Mouse (Mus musculus): ENCODE measurements around the gene Mink1.

The Mink1 gene

GRCm38 (mm10) chr11:70594253-70594989, 31.7 kb downstream of the Mink1 start:
- DNase-seq (ENCODE audit: low spot score in 2 of 2), result no peak

GRCm38 (mm10) chr11:70595638-70596037, 33.0 kb downstream of the Mink1 start:
- no peak for DNase-seq (ENCODE audit: low spot score in 2 of 2)

- DNase-seq (ENCODE audit: low spot score in 2 of 2), result no peak
Measured at GRCm38 (mm10) chr11:70596094-70596493, 33.4 kb downstream of the Mink1 start.

GRCm38 (mm10) chr11:70597301-70597700, 34.6 kb downstream of the Mink1 start:
- no peak for DNase-seq (ENCODE audit: low spot score in 2 of 2)

- no peak for DNase-seq (ENCODE audit: low spot score in 2 of 2)
Measured at GRCm38 (mm10) chr11:70598451-70598953, 35.8 kb downstream of the Mink1 start.

GRCm38 (mm10) chr11:70605024-70605566, 42.4 kb downstream of the Mink1 start:
- peak; percentile 50 to 66 for DNase-seq (ENCODE audit: low spot score in 2 of 2)

GRCm38 (mm10) chr11:70606717-70607116, 44.0 kb downstream of the Mink1 start:
- no peak for DNase-seq (ENCODE audit: low spot score in 2 of 2)

GRCm38 (mm10) chr11:70607611-70608010, 44.9 kb downstream of the Mink1 start:
- DNase-seq (ENCODE audit: low spot score in 2 of 2), result no peak

- DNase-seq (ENCODE audit: low spot score in 2 of 2), result peak in 1 of 2 experiments; percentile 31
Measured at GRCm38 (mm10) chr11:70608381-70609066, 45.8 kb downstream of the Mink1 start.

GRCm38 (mm10) chr11:70610752-70611151, 48.1 kb downstream of the Mink1 start:
- no peak for DNase-seq (ENCODE audit: low spot score in 2 of 2)

- DNase-seq (ENCODE audit: low spot score in 2 of 2), result no peak
Measured at GRCm38 (mm10) chr11:70612505-70612904, 49.8 kb downstream of the Mink1 start.

- DNase-seq (ENCODE audit: low spot score in 2 of 2), result peak; percentile 47 to 52
Measured at GRCm38 (mm10) chr11:70615074-70615473, 52.4 kb downstream of the Mink1 start.

GRCm38 (mm10) chr11:70615516-70616093, 52.9 kb downstream of the Mink1 start, which contains the start of gene 4930544D05Rik:
Gene 4930544D05Rik, plus strand, starts transcription at chr11:70615848.
- no peak for DNase-seq (ENCODE audit: low spot score in 2 of 2)

GRCm38 (mm10) chr11:70619101-70619500, 56.4 kb downstream of the Mink1 start, which contains the start of gene Chrne:
Gene Chrne, minus strand, starts transcription at chr11:70619216.
- no peak for DNase-seq (ENCODE audit: low spot score in 2 of 2)

- DNase-seq (ENCODE audit: low spot score in 2 of 2), result no peak
Measured at GRCm38 (mm10) chr11:70621972-70622814, 59.5 kb downstream of the Mink1 start.

GRCm38 (mm10) chr11:70623053-70623742, 60.5 kb downstream of the Mink1 start:
- no peak for DNase-seq (ENCODE audit: low spot score in 2 of 2)

- peak in 1 of 2 experiments; percentile 56 for DNase-seq (ENCODE audit: low spot score in 2 of 2)
Measured at GRCm38 (mm10) chr11:70625473-70625872, 62.8 kb downstream of the Mink1 start.

GRCm38 (mm10) chr11:70626877-70627276, 64.2 kb downstream of the Mink1 start:
- no peak for DNase-seq (ENCODE audit: low spot score in 2 of 2)

GRCm38 (mm10) chr11:70628431-70628830, 65.8 kb downstream of the Mink1 start:
- DNase-seq (ENCODE audit: low spot score in 2 of 2), result no peak

- no peak for DNase-seq (ENCODE audit: low spot score in 2 of 2)
Measured at GRCm38 (mm10) chr11:70629557-70629956, 66.9 kb downstream of the Mink1 start.

- DNase-seq (ENCODE audit: low spot score in 2 of 2), result no peak
Measured at GRCm38 (mm10) chr11:70630129-70630528, 67.4 kb downstream of the Mink1 start.

All from spleen, postnatal 14 days (tissue).